8 mouse cellular contexts compared by ENCODE assay signal in the genomic region with DNA sequence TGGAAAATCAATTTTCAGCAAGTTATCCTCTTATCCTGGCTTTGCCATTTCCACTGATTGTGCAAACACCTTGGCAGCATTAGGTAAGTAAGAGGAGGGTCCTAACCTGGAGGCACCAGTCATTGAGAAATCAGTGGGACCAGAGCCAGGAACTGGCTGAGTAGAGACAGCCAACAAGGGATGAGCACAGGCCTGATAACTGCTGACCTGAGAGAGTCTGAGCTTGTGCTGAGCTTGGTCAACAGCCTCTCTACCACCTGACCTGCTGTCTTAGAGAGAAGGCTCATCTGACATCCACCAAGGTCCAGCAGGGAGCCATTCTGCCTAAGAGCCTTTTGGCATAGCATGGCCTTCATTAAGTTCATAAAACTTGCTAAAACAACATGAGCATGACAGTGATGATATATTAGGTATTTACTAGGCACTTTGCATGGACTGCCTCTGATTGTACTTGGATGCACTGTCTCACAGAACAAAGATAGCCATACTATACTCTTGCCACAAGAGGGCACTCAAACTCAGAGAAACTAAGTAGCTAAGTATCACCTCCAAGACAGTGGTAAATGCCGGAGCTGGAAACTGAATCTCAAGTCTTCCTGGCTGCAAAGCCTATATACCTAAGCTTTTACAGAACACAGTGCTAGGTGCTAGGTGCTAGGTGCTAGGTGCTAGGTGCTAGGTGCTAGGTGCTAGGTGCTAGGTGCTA. TPM values are rescaled to one million over a fixed set of nuclear protein-coding genes. Genes with fewer than 3 reads are reported as not detected.
A peak's percentile ranks its signal among the peaks of the same experiment; 100 is the strongest.
DNase-seq lines count a peak whose midpoint lies in the region; ATAC-seq and TF ChIP-seq lines count a peak whose summit lies in the region.

No protein-coding gene starts in this region.

- peaks cover 13% of the 10 kb centered on the region for H3K4me1 ChIP-seq in embryonic facial prominence, embryonic 15.5 days
- no peaks in the 10 kb centered on the region; the same call in 1 of the 2 replicates for H3K4me1 ChIP-seq in intestine, embryonic 15.5 days (replicated peaks)
- no peaks in the 10 kb centered on the region for H3K4me1 ChIP-seq in liver, embryonic 14.5 days (replicated peaks; ENCODE audit: control insufficient read depth in 2 of 2, insufficient read depth in 2 of 2, low read length in 1 of 2)
- H3K4me1 ChIP-seq in neural tube, embryonic 14.5 days (ENCODE audit: control insufficient read depth, insufficient read depth, low read length) = no peaks in the 10 kb centered on the region

- no peak overlapping the region for H3K27ac ChIP-seq in embryonic facial prominence, embryonic 15.5 days (replicated peaks)
- no peak overlapping the region for H3K27ac ChIP-seq in intestine, embryonic 15.5 days
- H3K27ac ChIP-seq in liver, embryonic 14.5 days = no peak overlapping the region
- no peak overlapping the region for H3K27ac ChIP-seq in neural tube, embryonic 14.5 days (ENCODE audit: low read depth, low read length)

- no peak for TF ChIP-seq EP300 in liver, embryonic 14.5 days (IDR thresholded peaks at IDR 0.05; ENCODE audit: low read depth)

- H3K9me3 ChIP-seq in embryonic facial prominence, embryonic 15.5 days (replicated peaks) = no peaks in the 10 kb centered on the region
- H3K9me3 ChIP-seq in intestine, embryonic 15.5 days = no peaks in the 10 kb centered on the region
- no peaks in the 10 kb centered on the region for H3K9me3 ChIP-seq in liver, embryonic 14.5 days (ENCODE audit: control insufficient read depth, low read length)
- no peaks in the 10 kb centered on the region for H3K9me3 ChIP-seq in neural tube, embryonic 14.5 days (ENCODE audit: control insufficient read depth, low read length)

- H3K9ac ChIP-seq in embryonic facial prominence, embryonic 15.5 days = no peak overlapping the region
- no peak overlapping the region for H3K9ac ChIP-seq in intestine, embryonic 15.5 days
- no peak overlapping the region for H3K9ac ChIP-seq in liver, embryonic 14.5 days (replicated peaks)
- H3K9ac ChIP-seq in neural tube, embryonic 14.5 days (replicated peaks; ENCODE audit: low read depth, low read length) = no peak overlapping the region

- no peak overlapping the region for H3K4me2 ChIP-seq in embryonic facial prominence, embryonic 15.5 days (replicated peaks)
- no peak overlapping the region for H3K4me2 ChIP-seq in intestine, embryonic 15.5 days (replicated peaks)
- H3K4me2 ChIP-seq in liver, embryonic 14.5 days (ENCODE audit: low read depth) = no peak overlapping the region
- no peak overlapping the region for H3K4me2 ChIP-seq in neural tube, embryonic 14.5 days (ENCODE audit: low read depth, low read length)

- intact Hi-C loops in left cerebral cortex, postnatal 4 days (cut with DNase I) = no loop called here

- H3K4me3 ChIP-seq in embryonic facial prominence, embryonic 15.5 days (replicated peaks) = no peak overlapping the region
- no peak overlapping the region for H3K4me3 ChIP-seq in intestine, embryonic 15.5 days (replicated peaks)
- H3K4me3 ChIP-seq in liver, embryonic 14.5 days (ENCODE audit: insufficient read depth in 1 of 2, low read depth in 2 of 2, low read length in 2 of 2) = no peak overlapping the region
- no peak overlapping the region for H3K4me3 ChIP-seq in neural tube, embryonic 14.5 days (ENCODE audit: low read depth, low read length)

- DNase-seq in left cerebral cortex, adult 18-20 months (ENCODE audit: low spot score in 2 of 2) = peak; percentile 21 to 35
- no peak for DNase-seq in left cerebral cortex, postnatal 4 days
- DNase-seq in R1 (ENCODE audit: low read depth, low spot score) = peak; percentile 76
- no peak for DNase-seq in liver, embryonic 14.5 days (ENCODE audit: low read depth in 3 of 3, low spot score in 3 of 3)
- no peak for DNase-seq in natural killer cell, adult 2 months (ENCODE audit: low spot score in 2 of 2)

- ATAC-seq in embryonic facial prominence, embryonic 15.5 days (ENCODE audit: insufficient number of reproducible peaks, low FRiP score, low TSS enrichment, low read depth) = peak; percentile 65; the same call in 1 of the 2 replicates
- peak; percentile 76 for ATAC-seq in intestine, embryonic 15.5 days
- no peak for ATAC-seq in liver, embryonic 14.5 days (ENCODE audit: insufficient read depth)
- ATAC-seq in neural tube, embryonic 14.5 days (ENCODE audit: low read depth) = peak; percentile 87

- TF ChIP-seq CTCF in liver, embryonic 14.5 days (IDR thresholded peaks at IDR 0.05; ENCODE audit: low read depth) = peak; percentile 59

- 0% methylated on average over 1 of the region's 1 CpGs for WGBS in embryonic facial prominence, embryonic 15.5 days
- 8% methylated on average over 1 of the region's 1 CpGs for WGBS in intestine, embryonic 15.5 days
- WGBS in liver, embryonic 14.5 days (ENCODE audit: insufficient replicate concordance) = 21% methylated on average over 1 of the region's 1 CpGs
- 0% methylated on average over 1 of the region's 1 CpGs for WGBS in neural tube, embryonic 14.5 days

- no peaks in the 10 kb centered on the region for H3K36me3 ChIP-seq in embryonic facial prominence, embryonic 15.5 days
- no peaks in the 10 kb centered on the region for H3K36me3 ChIP-seq in intestine, embryonic 15.5 days
- no peaks in the 10 kb centered on the region for H3K36me3 ChIP-seq in liver, embryonic 14.5 days (replicated peaks; ENCODE audit: control insufficient read depth, insufficient read depth, low read depth)
- no peaks in the 10 kb centered on the region for H3K36me3 ChIP-seq in neural tube, embryonic 14.5 days (ENCODE audit: control insufficient read depth, insufficient read depth, low read length)

- H3K27me3 ChIP-seq in embryonic facial prominence, embryonic 15.5 days = peaks cover 22% of the 10 kb centered on the region
- no peaks in the 10 kb centered on the region for H3K27me3 ChIP-seq in intestine, embryonic 15.5 days (replicated peaks)
- no peaks in the 10 kb centered on the region for H3K27me3 ChIP-seq in liver, embryonic 14.5 days (ENCODE audit: control insufficient read depth, insufficient read depth, low read length)
- H3K27me3 ChIP-seq in neural tube, embryonic 14.5 days (ENCODE audit: control insufficient read depth, insufficient read depth, low read length) = no peaks in the 10 kb centered on the region

RNA-seq across cellular contexts. Expression of gene Prss23, which starts 49.5 kb away (rescaled TPM):
- total RNA-seq in left cerebral cortex, adult 18-20 months (2021) = 10 to 100 TPM; 17.0 to 19.4 TPM
- 1 to 10 TPM; 4.0 to 5.1 TPM for total RNA-seq in left cerebral cortex, postnatal 4 days (2021)
- polyA plus RNA-seq in embryonic facial prominence, embryonic 15.5 days (2015; fragmentation: Nextera tagmentation; extraction: Ambion mirVana) = 101 and 112 TPM in 2 replicates
- 92.3 and 102 TPM in 2 replicates for polyA plus RNA-seq in intestine, embryonic 15.5 days (2015; fragmentation: Nextera tagmentation; extraction: Ambion mirVana)
- 1.3 and 2.4 TPM in 2 replicates for polyA plus RNA-seq in liver, embryonic 14.5 days (2012; rRNA removed)
- polyA plus RNA-seq in liver, embryonic 14.5 days (2014; fragmentation: Nextera tagmentation; extraction: Ambion mirVana) = 3.2 and 4.2 TPM in 2 replicates
- polyA plus RNA-seq in neural tube, embryonic 14.5 days (2014; fragmentation: Nextera tagmentation; extraction: Ambion mirVana) = 4.5 and 17.8 TPM in 2 replicates

Comparison
In these comparisons a context has a peak if more than half of its experiments do, and no peak if none do; other contexts are left out.
1. DNase-seq: peak in left cerebral cortex, adult 18-20 months (2 of 2) and R1 (single experiment); none in left cerebral cortex, postnatal 4 days (single experiment), liver, embryonic 14.5 days (0 of 3) and natural killer cell, adult 2 months (0 of 2).